Mouse (Mus musculus) monocyte, adult 5-6 weeks (primary cell): ENCODE results near the gene Fdxr. TPM values are rescaled to one million over a fixed set of nuclear protein-coding genes. Genes with fewer than 3 reads are reported as not detected.

Experiments
- ATAC-seq: fragments of 153-309, 156-312 bp; replicated peaks from 2 replicates; pipeline ENCODE4 v1.8.0; 2017; ENCODE audit warnings: mild to moderate bottlenecking; ENCODE audit not compliant: low TSS enrichment, insufficient number of reproducible peaks, severe bottlenecking, poor library complexity, low FRiP score
- total RNA-seq: library from RNA; stranded (forward); fragments of 200-1000, 200-491, 200-594 nt; gene quantifications from 3 replicates; pipeline ENCODE4 v1.2.3, GENCODE M21; 2017

Fdxr gene
- total RNA-seq, 1 experiment from 2014 or later, result 11.7 TPM

GRCm38 (mm10) chr11:115272894-115273498 is 3.9 kb downstream of the Fdxr start:
- no peak for ATAC-seq

GRCm38 (mm10) chr11:115271481-115271880 is 5.4 kb downstream of the Fdxr start:
- ATAC-seq, result no peak

DNA sequence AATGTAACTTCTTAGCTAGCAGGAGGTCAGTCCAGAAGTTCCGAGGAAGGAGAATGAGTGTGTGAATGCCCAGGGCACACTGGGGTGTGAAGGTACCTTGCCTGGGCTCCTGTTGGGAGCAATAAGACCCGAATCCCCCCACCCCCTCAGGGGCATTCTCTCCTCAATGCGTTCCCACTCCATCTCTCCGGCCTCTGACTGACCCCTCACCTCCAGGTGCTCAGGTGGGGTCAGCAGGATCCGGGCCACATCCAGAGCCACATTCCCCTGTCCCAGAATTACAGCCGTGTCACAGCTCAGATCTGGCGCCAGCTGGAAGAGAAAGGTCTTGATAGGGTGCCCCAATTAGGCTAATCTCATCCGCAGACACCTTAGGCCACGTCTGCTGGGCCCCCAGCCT is 5.8 kb downstream of the Fdxr start:
- ATAC-seq, result no peak

DNA sequence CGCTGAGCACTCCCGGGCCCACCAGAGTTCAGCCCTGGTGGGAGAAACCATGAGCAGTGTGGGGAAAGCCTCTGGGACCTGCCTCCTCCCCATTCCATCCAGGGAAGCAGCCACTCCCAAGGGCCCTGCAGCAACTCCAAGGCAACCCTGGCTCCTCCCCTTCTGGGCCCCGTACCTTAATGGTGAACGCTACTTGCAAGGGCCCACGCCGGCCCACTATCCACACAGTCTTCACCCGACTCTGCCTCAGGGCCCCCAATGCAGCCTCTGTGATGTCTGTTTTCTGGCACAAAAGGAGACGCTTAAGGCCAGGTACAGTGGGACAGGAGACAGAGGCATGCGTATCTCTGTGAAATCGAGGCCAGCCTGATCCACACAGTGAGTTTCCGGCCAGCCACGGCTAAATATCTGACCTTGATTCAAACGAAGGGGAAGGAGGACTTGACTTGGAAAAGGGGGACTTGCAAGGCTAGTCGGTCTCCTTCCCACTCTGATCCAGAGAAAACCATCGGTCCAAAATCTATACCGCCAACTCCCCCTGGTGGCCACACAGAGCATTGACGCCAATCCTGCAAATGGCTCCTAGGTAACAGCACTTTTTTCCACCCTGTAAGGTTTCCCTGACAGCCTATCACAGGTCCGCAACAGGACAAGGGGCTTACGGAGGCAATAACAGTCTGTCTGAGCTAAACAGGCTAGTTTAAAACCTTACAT is 6.5 kb downstream of the Fdxr start:
- 0 out of 2 replicates have a peak, but pooled peaks have one; percentile 45 for ATAC-seq

- ATAC-seq, result no peak
Measured at GRCm38 (mm10) chr11:115269330-115270066, 7.4 kb downstream of the Fdxr start.

DNA sequence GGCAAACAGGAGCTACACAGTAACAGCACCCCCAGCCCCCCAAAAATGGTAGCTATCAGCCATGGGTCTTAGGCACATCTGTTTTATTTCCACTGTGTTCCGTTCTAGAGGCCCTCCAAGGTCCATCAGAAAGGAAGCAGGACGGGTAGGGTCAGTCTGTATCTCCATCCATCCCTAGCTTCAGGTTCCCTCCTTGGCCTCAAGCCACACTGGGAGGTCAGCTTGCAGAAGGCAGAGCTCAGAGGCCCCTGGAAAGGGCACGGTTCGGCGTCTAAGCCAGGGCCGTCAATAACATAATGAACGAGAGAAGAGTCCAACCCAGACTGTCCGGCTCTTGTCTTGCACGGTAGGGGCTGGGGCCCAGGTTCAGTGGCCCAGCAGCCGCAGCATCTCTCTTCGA is 8.9 kb downstream of the Fdxr start:
- ATAC-seq, result no peak

GRCm38 (mm10) chr11:115267061-115267883 is 9.6 kb downstream of the Fdxr start, which contains the start of gene Grin2c:
Grin2c (minus strand) TSS chr11:115267243.
- no peak for ATAC-seq

DNA sequence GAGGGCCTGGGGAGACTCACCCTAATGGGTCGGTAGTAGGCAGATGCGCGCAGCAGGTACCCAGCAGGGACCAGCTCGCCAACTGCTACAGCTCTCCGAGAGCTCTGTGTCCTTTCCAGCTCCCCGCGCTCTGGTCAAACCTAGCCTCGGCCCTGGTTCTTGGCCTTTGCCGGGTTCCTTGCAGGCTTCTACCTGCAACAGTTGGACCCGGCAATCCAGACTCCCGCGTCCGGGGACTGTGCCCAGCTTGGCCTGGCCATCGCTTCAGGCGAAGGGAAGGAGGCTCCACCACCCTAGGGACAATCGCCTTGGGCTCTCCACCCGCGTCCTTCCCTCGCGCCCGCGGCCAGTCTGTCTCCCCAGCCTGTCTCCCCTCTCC is 10.5 kb downstream of the Fdxr start:
- no peak for ATAC-seq

- no peak for ATAC-seq
Measured at GRCm38 (mm10) chr11:115265771-115266399, 11.0 kb downstream of the Fdxr start.

GRCm38 (mm10) chr11:115264862-115265668 is 11.8 kb downstream of the Fdxr start:
- ATAC-seq, result no peak

- ATAC-seq, result no peak
Measured at GRCm38 (mm10) chr11:115264136-115264861, 12.6 kb downstream of the Fdxr start.

GRCm38 (mm10) chr11:115262954-115263353 is 13.9 kb downstream of the Fdxr start:
- ATAC-seq, result no peak

DNA sequence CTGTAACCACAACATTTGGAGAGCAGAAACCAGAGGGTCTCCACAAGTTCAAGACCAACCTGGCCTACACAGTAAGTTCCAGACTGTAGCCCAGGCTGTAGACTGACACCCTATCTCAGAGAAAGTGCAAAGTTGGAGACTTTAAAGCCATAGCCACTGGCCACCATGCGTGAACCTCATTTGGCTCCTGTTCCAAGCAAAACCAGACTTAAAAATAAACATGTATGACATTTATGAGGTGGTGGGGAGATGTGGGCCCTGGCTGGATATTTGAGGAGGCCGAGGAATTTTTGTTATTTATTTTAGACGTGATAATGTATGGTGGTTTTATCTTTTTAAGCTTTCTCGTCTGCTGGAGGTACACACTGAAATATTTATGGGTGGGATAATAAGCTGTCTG is 17.7 kb downstream of the Fdxr start:
- no peak for ATAC-seq

- ATAC-seq, result no peak
Measured at GRCm38 (mm10) chr11:115257775-115258510, 18.9 kb downstream of the Fdxr start.

DNA sequence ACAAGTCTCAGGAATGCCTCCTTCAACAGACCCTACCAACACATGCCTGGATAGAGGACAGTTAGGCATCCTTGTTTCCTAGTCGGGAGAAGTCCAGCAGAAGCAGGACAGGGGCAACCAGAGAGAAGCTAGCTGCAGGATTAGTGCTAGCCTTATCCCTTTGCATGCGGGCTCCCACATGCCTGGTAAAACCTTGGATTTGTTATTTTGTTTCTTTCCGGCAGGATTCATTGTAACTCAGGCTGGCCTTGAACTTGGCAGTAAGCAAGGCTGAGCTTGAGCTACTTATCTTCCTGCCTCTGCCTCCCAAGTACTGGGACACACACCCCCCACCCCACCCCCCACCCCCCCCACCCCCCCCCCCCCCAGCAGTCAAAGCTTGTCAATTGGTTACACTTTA is 25.6 kb downstream of the Fdxr start:
- ATAC-seq, result no peak

DNA sequence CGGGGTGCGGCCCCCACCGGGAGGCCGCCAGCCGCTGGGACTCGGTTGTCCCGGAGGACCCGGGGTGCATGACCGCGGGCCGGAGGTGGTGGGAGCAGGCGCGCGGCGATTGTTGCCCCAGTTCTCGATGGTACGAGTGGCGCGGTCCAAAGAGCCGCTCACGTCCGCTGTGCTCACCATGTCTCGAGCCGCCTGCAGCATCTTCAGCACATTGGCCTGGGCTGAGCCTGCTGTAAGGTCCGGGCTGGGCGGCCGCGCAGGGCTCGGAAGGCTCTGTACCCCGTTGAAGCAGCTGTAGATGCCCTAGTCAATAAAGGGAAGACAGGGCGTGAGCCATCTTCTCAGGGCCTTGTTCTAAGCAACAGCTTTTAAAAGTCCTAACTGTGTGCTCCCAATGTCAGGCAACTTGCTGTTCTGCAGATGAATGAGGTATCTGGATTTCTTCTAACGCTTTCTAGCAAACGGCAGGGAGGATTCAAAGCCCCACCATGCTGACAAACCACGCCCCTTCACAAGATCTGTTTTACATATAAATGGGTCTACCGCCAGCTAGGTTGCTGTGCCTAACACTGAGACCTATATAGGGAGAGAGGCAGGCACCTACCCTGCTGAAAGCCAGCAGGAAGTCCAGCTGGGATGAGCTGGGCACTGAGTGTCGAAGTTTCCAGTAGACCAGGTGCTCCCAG is 26.3 kb downstream of the Fdxr start:
- no peak for ATAC-seq
